Mouse (Mus musculus): Measurements from ENCODE around the gene Ptpre. TPM values are rescaled to one million over a fixed set of nuclear protein-coding genes. Genes with fewer than 3 reads are reported as not detected.

Ptpre gene
- total and polyA plus RNA-seq, 3 experiments: 30.5 to 154 (median 119) TPM

DNA sequence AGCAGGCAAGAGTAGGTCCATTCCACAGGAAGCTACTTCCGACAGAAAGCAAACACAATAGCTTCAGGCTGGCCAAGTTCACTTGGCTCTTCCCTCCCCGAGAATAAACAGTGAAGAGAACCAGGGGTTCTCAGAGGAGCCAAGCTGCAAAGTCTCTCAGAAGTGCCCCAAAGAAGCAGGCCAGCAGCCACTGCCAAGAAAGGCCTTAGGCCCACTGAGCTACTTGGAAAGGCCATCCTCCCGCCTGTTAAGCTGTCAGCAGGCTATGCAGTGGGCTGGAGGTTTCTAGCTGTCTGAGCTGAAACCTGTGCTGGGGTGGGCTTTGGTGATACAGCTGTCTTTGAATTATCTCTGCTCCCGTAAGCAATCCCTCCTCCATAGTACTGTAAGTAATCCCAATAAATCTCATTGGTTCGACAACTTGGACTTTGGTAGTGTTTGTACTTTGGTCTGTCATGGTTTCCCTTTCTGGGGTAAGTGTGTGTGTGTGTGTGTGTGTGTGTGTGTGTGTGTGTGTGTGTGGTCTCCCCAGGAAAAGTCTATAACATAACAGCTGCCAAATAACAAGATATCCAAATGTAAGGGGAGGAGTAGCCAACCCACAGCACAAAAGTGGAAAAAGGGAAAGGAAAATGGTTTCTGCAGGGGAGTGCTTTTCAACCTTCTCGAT lies 186.5 kb downstream of the Ptpre start:
- TF ChIP-seq CTCF (IDR thresholded peaks at IDR 0.05; ENCODE audit: low read depth, low read length): no peak
- TF ChIP-seq GATA1 (IDR thresholded peaks at IDR 0.05; ENCODE audit: borderline replicate concordance, low read length): no peak
- no peak for TF ChIP-seq POLR2AphosphoS5 (IDR thresholded peaks at IDR 0.05; ENCODE audit: insufficient replicate concordance, low read depth, low read length)
- no peak for TF ChIP-seq TAL1 (conservative IDR thresholded peaks at IDR 0.05; ENCODE audit: low read depth, low read length)
- no peak for TF ChIP-seq GATA2 (IDR thresholded peaks at IDR 0.05; ENCODE audit: borderline replicate concordance, low read depth, low read length)
- Histone ChIP-seq H3K36me3 (replicated peaks) (no peaks in the 10 kb centered on the region), H3K4me3 (ENCODE audit: low read depth, low read length) (no peak overlapping the region), H3K4me1 (ENCODE audit: insufficient read depth, low read depth, low read length) (peaks cover 24% of the 10 kb centered on the region), H3K27me3 (ENCODE audit: insufficient read depth, low read length) (peaks cover 22% of the 10 kb centered on the region), H3K9me3 (replicated peaks) (no peaks in the 10 kb centered on the region)
- DNase-seq (ENCODE audit: low spot score) (no peak), ATAC-seq (ENCODE audit: extremely low read depth, insufficient number of reproducible peaks, low FRiP score, poor library complexity, severe bottlenecking) (no peak)

DNA sequence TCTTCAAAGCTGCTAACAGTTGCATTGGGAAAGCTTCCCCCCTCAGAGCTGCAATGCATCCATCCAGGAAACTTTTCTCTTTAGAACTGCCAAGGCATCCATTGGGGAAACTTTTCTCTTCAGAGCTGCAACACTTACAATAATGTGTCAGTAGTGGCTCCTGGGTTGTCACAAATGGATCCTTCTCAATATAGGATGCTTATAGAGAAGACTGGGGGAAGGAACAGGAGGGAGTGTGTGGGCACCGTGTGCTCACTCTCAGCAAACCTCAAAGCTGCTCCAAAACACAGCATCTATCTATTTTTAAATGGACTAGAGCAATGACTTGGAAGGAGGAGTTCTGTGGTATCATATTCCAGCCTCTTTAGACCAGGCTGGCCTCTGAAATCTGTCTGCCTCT lies 189.4 kb downstream of the Ptpre start:
- DNase-seq (ENCODE audit: low spot score) (no peak), ATAC-seq (ENCODE audit: extremely low read depth, insufficient number of reproducible peaks, low FRiP score, poor library complexity, severe bottlenecking) (no peak)
- H3K9me3 ChIP-seq (replicated peaks): no peaks in the 10 kb centered on the region
- H3K36me3 ChIP-seq (replicated peaks): no peaks in the 10 kb centered on the region
- TF ChIP-seq TAL1 (conservative IDR thresholded peaks at IDR 0.05; ENCODE audit: low read depth, low read length) (no peak), POLR2AphosphoS5 (IDR thresholded peaks at IDR 0.05; ENCODE audit: insufficient replicate concordance, low read depth, low read length) (no peak), GATA1 (IDR thresholded peaks at IDR 0.05; ENCODE audit: borderline replicate concordance, low read length) (no peak), GATA2 (IDR thresholded peaks at IDR 0.05; ENCODE audit: borderline replicate concordance, low read depth, low read length) (no peak), CTCF (IDR thresholded peaks at IDR 0.05; ENCODE audit: low read depth, low read length) (no peak)
- H3K4me3 ChIP-seq (ENCODE audit: low read depth, low read length): no peak overlapping the region
- peaks cover 20% of the 10 kb centered on the region for H3K27me3 ChIP-seq (ENCODE audit: insufficient read depth, low read length)
- peaks cover 10% of the 10 kb centered on the region for H3K4me1 ChIP-seq (ENCODE audit: insufficient read depth, low read depth, low read length)

DNA sequence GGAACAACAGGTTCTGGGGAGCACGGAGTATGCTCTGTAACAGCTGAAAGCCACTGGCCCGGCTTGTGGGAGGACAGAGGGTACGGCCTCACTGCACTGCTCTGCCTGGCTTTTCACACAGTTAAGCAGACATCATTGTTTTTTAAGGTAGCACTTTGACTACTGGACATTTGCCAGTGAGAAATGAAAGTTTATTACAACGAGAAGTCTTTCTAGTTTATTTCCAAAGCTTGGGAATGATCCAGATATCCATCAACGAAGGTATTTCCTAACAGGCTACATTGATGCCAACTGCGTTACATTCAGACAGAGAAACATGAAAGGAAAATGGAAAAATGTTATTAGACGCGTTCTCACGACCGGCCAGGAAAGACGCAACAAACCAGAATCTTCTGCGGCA lies 190.8 kb downstream of the Ptpre start:
- ATAC-seq (ENCODE audit: extremely low read depth, insufficient number of reproducible peaks, low FRiP score, poor library complexity, severe bottlenecking) (no peak), DNase-seq (ENCODE audit: low spot score) (no peak)
- Histone ChIP-seq H3K9me3 (replicated peaks) (no peaks in the 10 kb centered on the region), H3K36me3 (replicated peaks) (no peaks in the 10 kb centered on the region), H3K4me1 (ENCODE audit: insufficient read depth, low read depth, low read length) (peaks cover 2% of the 10 kb centered on the region; the same call in 1 of the 2 replicates), H3K27me3 (ENCODE audit: insufficient read depth, low read length) (peaks cover 20% of the 10 kb centered on the region), H3K4me3 (ENCODE audit: low read depth, low read length) (no peak overlapping the region)
- TF ChIP-seq POLR2AphosphoS5 (IDR thresholded peaks at IDR 0.05; ENCODE audit: insufficient replicate concordance, low read depth, low read length) (no peak), TAL1 (conservative IDR thresholded peaks at IDR 0.05; ENCODE audit: low read depth, low read length) (no peak), GATA2 (IDR thresholded peaks at IDR 0.05; ENCODE audit: borderline replicate concordance, low read depth, low read length) (no peak), GATA1 (IDR thresholded peaks at IDR 0.05; ENCODE audit: borderline replicate concordance, low read length) (no peak), CTCF (IDR thresholded peaks at IDR 0.05; ENCODE audit: low read depth, low read length) (no peak)

DNA sequence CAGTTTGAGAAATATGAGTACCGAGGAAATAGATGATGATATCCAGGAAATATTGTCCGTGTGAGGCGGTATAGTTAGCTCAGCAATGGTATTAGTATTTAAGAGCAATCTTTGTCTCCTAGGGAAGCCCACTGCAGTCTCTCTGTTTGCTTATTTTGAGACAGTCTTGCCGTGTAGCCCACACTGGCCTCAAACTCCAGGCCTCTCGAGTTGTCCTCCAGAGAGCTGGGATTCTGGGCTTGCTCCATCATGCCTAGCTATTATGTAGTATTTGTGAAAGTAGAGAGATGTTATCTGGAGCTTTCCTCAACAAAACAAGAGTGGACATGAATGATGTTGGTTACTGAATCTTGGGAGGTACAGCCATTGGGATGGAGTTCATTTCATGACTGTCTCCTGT lies 197.1 kb downstream of the Ptpre start:
- Histone ChIP-seq H3K9me3 (replicated peaks) (peaks cover 2% of the 10 kb centered on the region), H3K4me3 (ENCODE audit: low read depth, low read length) (no peak overlapping the region), H3K36me3 (replicated peaks) (no peaks in the 10 kb centered on the region), H3K4me1 (ENCODE audit: insufficient read depth, low read depth, low read length) (peaks cover 16% of the 10 kb centered on the region), H3K27me3 (ENCODE audit: insufficient read depth, low read length) (peaks cover 18% of the 10 kb centered on the region; the same call in 1 of the 2 replicates)
- DNase-seq (ENCODE audit: low spot score) (no peak), ATAC-seq (ENCODE audit: extremely low read depth, insufficient number of reproducible peaks, low FRiP score, poor library complexity, severe bottlenecking) (no peak)
- TF ChIP-seq POLR2AphosphoS5 (IDR thresholded peaks at IDR 0.05; ENCODE audit: insufficient replicate concordance, low read depth, low read length): no peak
- no peak for TF ChIP-seq TAL1 (conservative IDR thresholded peaks at IDR 0.05; ENCODE audit: low read depth, low read length)

DNA sequence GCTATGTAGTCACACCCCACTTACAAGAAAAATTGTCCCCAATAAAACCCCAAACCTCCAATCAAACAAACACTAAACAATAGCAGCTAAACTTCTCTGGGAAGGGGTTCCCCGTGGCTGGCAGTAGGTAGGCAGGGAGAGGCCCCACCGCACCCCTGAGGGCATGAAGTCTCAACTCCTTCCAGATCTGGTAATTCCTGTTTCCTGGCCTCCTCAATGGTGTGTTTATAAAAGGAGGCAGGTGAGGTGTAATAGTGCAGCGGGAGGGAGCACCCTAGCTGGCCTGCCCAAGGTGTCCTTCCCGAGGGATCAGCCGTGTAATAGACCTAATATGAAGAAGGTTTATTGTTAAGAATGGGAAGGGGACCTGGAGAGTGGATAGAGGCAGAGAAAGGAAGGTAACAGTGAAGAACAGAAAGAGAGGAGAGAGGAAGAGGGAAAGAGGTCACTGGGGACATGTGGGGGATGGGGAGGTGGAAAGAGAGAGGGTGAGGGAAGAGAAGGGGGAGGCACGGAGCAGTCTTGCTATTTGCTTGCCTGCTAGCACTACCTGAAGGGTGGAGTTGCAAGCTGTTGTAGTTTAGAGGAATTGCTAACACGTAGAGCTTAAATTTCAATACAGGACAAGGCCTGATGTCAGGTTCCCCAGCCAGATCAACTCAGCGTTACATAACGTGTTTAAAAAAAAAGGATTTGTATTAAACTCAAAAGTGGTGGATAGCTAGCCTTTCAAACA lies 197.8 kb downstream of the Ptpre start:
- DNase-seq (ENCODE audit: low spot score) (no peak), ATAC-seq (ENCODE audit: extremely low read depth, insufficient number of reproducible peaks, low FRiP score, poor library complexity, severe bottlenecking) (no peak)
- Histone ChIP-seq H3K36me3 (replicated peaks) (no peaks in the 10 kb centered on the region), H3K4me1 (ENCODE audit: insufficient read depth, low read depth, low read length) (peaks cover 16% of the 10 kb centered on the region), H3K4me3 (ENCODE audit: low read depth, low read length) (no peak overlapping the region), H3K27me3 (ENCODE audit: insufficient read depth, low read length) (peaks cover 23% of the 10 kb centered on the region; the same call in 1 of the 2 replicates), H3K9me3 (replicated peaks) (peaks cover 2% of the 10 kb centered on the region)
- TF ChIP-seq GATA2 (IDR thresholded peaks at IDR 0.05; ENCODE audit: borderline replicate concordance, low read depth, low read length) (no peak), GATA1 (IDR thresholded peaks at IDR 0.05; ENCODE audit: borderline replicate concordance, low read length) (no peak), CTCF (IDR thresholded peaks at IDR 0.05; ENCODE audit: low read depth, low read length) (no peak), TAL1 (conservative IDR thresholded peaks at IDR 0.05; ENCODE audit: low read depth, low read length) (no peak), POLR2AphosphoS5 (IDR thresholded peaks at IDR 0.05; ENCODE audit: insufficient replicate concordance, low read depth, low read length) (no peak)

Other genes with a start within 250 kb of the Ptpre start
- not detected in 2 replicates for gene Foxi2, start 127.2 kb upstream of the Ptpre start, total RNA-seq (2014; fragmentation: Nextera tagmentation)
- 0.27 TPM in 1 of 2 replicates, not detected in the other for gene Foxi2, start 127.2 kb upstream of the Ptpre start, total RNA-seq (2017)
- gene Foxi2, start 127.2 kb upstream of the Ptpre start, polyA plus RNA-seq (2012): not detected in 2 replicates
- gene Clrn3, start 8.8 kb upstream of the Ptpre start, total RNA-seq (2014; fragmentation: Nextera tagmentation): not detected in 2 replicates
- gene Clrn3, start 8.8 kb upstream of the Ptpre start, total RNA-seq (2017): 0.06 and 0.11 TPM in 2 replicates
- gene Clrn3, start 8.8 kb upstream of the Ptpre start, polyA plus RNA-seq (2012): not detected in 2 replicates
- gene Mki67, start 178.9 kb downstream of the Ptpre start, total RNA-seq (2014; fragmentation: Nextera tagmentation): 719 and 924 TPM in 2 replicates
- gene Mki67, start 178.9 kb downstream of the Ptpre start, total RNA-seq (2017): 209 and 272 TPM in 2 replicates
- 18.9 and 22.4 TPM in 2 replicates for gene Mki67, start 178.9 kb downstream of the Ptpre start, polyA plus RNA-seq (2012)